Mouse (Mus musculus): ENCODE measurements around the gene Rnf214. TPM values are rescaled to one million over a fixed set of nuclear protein-coding genes. Genes with fewer than 3 reads are reported as not detected.

Rnf214 gene
- polyA plus RNA-seq, 1 experiment from 2014 or later = 52.6 TPM

DNA sequence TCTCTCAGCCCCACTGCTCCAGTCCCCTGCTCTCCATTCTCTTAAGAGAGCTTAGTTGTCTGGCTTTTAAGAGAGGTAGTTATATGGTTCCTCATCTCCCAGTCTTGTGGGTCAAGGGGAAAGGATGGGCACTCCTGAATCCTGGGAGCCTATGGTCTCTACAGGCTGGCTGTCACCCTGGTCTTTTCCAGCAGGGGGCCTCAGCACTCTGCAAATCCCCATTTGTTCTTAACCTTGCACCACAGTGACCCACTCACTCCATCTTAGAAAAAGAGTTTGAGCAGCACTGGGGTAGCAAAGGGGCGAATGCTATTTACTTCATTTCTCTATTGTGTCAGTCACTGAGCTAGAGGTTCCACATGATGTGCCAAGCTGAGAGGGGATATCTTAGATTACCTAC is 5.0 kb upstream of the Rnf214 start:
- TF ChIP-seq CTCF (IDR thresholded peaks at IDR 0.05; ENCODE audit: low read depth) = peak; percentile 73
- H3K27ac ChIP-seq (ENCODE audit: low read depth) = no peak overlapping the region
- peaks cover 65% of the 10 kb centered on the region for H3K36me3 ChIP-seq (ENCODE audit: insufficient read depth)
- no peaks in the 10 kb centered on the region for H3K27me3 ChIP-seq (ENCODE audit: insufficient read depth, low read length)
- H3K4me3 ChIP-seq (ENCODE audit: low read depth, low read length) = no peak overlapping the region
- no peak overlapping the region for H3K4me2 ChIP-seq
- DNase-seq = peak; percentile 70
- 49% methylated on average over 1 of the region's 1 CpGs for WGBS
- no peak for ATAC-seq (ENCODE audit: insufficient read depth)
- no peaks in the 10 kb centered on the region for H3K9me3 ChIP-seq (ENCODE audit: low read depth, low read length)
- no peak overlapping the region for H3K9ac ChIP-seq
- peaks cover 4% of the 10 kb centered on the region; the same call in 1 of the 2 replicates for H3K4me1 ChIP-seq (ENCODE audit: insufficient read depth)

DNA sequence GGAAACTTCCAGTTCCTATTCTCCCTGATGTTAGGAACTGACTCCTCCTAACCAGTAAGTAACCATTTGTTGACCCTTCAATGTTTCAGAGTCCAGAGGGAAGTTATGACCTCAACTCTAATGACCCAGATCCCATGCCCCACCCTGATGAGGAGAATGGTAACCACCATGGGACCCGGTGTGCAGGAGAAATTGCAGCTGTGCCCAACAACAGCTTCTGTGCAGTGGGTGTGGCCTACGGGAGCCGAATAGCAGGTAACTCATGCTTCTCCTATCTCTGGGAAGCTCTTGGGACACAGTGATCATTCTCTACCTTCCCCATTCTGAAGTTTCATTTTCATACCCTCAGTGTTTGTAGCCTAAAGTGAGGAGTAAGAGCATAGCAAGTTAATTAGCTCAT is 4.3 kb upstream of the Rnf214 start:
- DNase-seq (no peak), ATAC-seq (ENCODE audit: insufficient read depth) (no peak)
- Histone ChIP-seq H3K4me3 (ENCODE audit: low read depth, low read length) (no peak overlapping the region), H3K27me3 (ENCODE audit: insufficient read depth, low read length) (no peaks in the 10 kb centered on the region), H3K4me2 (no peak overlapping the region), H3K9ac (no peak overlapping the region), H3K27ac (ENCODE audit: low read depth) (no peak overlapping the region), H3K9me3 (ENCODE audit: low read depth, low read length) (no peaks in the 10 kb centered on the region), H3K36me3 (ENCODE audit: insufficient read depth) (peaks cover 62% of the 10 kb centered on the region), H3K4me1 (ENCODE audit: insufficient read depth) (peaks cover 4% of the 10 kb centered on the region; the same call in 1 of the 2 replicates)
- no peak for TF ChIP-seq CTCF (IDR thresholded peaks at IDR 0.05; ENCODE audit: low read depth)
- 80% methylated on average over 3 of the region's 3 CpGs for WGBS

DNA sequence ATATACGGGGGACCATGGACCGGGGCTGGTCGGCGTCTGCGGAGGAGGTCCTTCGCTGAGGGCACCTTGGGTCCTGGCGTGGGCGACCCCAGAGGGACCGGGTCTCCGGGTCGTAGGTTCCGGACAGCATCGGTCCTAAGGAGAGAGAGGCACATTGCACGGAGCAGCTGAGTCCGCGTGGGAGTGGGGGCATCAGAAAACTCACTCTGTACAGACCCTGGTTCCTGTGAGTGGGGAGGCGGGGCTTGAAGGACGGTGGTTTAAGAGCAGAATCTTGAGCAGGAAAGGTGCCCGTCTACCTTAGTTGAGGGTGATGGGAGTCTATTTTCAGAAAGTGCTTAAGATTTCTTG is 342 bp upstream of the Rnf214 start:
- Histone ChIP-seq H3K27me3 (ENCODE audit: insufficient read depth, low read length) (no peaks in the 10 kb centered on the region), H3K9me3 (ENCODE audit: low read depth, low read length) (no peaks in the 10 kb centered on the region), H3K4me2 (peak overlapping the region; percentile 86), H3K27ac (ENCODE audit: low read depth) (peak overlapping the region; percentile 95), H3K4me3 (ENCODE audit: low read depth, low read length) (peak overlapping the region; percentile 84), H3K9ac (peak overlapping the region; percentile 88), H3K36me3 (ENCODE audit: insufficient read depth) (peaks cover 43% of the 10 kb centered on the region), H3K4me1 (ENCODE audit: insufficient read depth) (peaks cover 8% of the 10 kb centered on the region)
- ATAC-seq (ENCODE audit: insufficient read depth) (peak; percentile 49), DNase-seq (peak; percentile 22)
- WGBS = 2% methylated on average over 19 of the region's 19 CpGs
- no peak for TF ChIP-seq CTCF (IDR thresholded peaks at IDR 0.05; ENCODE audit: low read depth)

DNA sequence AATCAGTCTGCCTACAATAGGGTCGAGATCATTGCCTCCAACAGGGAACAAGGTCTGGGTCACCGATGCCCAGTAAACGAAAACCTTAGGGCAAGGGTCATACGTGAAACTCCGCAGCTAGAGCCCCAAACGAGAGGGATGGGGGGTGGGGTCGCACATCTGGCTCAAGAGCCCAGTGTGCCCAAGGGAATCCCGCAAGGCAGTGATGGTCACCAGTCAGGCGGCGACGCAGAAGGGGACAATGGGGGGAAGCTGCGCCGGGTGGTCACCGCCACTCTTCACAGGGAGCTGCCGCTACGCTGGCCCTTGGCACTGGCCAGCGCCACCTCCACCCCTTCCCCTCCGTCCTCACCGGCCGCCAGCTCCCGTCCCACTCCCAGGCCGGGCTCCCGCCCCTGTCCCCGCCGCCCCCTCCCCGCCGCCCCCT is 887 bp downstream of the Rnf214 start:
- peaks cover 38% of the 10 kb centered on the region for H3K36me3 ChIP-seq (ENCODE audit: insufficient read depth)
- under 1% methylated on average over 24 of the region's 27 CpGs for WGBS
- H3K27ac ChIP-seq (ENCODE audit: low read depth) = peak overlapping the region; percentile 95
- H3K4me3 ChIP-seq (ENCODE audit: low read depth, low read length) = peak overlapping the region; percentile 84
- peak overlapping the region; percentile 86 for H3K4me2 ChIP-seq
- TF ChIP-seq CTCF (IDR thresholded peaks at IDR 0.05; ENCODE audit: low read depth) = no peak
- peaks cover 8% of the 10 kb centered on the region for H3K4me1 ChIP-seq (ENCODE audit: insufficient read depth)
- DNase-seq (peak; percentile 40), ATAC-seq (ENCODE audit: insufficient read depth) (peak; percentile 57)
- no peaks in the 10 kb centered on the region for H3K27me3 ChIP-seq (ENCODE audit: insufficient read depth, low read length)
- peak overlapping the region; percentile 88 for H3K9ac ChIP-seq
- H3K9me3 ChIP-seq (ENCODE audit: low read depth, low read length) = no peaks in the 10 kb centered on the region

DNA sequence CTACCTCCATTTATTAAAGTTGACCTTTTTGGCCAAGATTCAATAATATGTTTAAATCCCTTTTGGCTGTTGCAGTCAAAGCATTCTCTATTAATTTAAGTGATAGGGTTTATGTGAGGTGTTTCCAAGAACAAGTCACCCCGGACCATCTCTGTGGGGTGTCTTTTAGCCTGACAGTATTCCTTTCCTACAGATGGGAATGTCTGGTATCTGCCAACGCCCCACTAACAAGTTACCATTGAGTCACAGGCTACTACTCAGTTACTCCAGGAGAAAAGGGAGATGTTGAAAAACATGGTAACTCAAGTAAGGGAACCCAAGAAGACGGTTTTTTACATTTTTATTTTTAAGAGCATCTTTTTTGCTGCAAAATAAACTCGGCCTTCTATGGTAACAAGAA is 1.5 kb downstream of the Rnf214 start:
- Histone ChIP-seq H3K9ac (peak overlapping the region; percentile 88), H3K36me3 (ENCODE audit: insufficient read depth) (peaks cover 32% of the 10 kb centered on the region)
- no peak for DNase-seq

DNA sequence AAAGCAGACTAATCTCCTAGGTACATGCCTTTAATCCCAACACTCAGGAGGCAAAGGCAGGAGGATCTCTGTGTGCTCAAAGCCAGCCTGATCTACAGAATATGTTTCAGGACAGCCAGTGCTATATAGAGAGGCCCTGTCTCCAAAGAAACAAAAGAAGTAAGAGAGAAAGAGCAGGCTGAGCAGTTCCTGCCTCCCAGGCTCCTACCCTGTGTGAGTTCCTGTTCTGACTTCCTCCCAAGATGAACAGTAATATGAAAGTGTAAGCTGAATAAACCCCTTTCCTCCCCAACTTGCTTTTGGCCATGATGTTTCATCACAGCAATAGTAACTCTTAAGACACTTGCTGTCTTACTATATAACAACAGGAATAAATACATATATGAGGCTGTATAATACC is 13.0 kb downstream of the Rnf214 start:
- H3K4me2 ChIP-seq = no peak overlapping the region
- no peaks in the 10 kb centered on the region for H3K9me3 ChIP-seq (ENCODE audit: low read depth, low read length)
- no peak for TF ChIP-seq CTCF (IDR thresholded peaks at IDR 0.05; ENCODE audit: low read depth)
- no peaks in the 10 kb centered on the region for H3K4me1 ChIP-seq (ENCODE audit: insufficient read depth)
- no peak for ATAC-seq (ENCODE audit: insufficient read depth)
- H3K27ac ChIP-seq (ENCODE audit: low read depth) = no peak overlapping the region
- DNase-seq = no peak
- peaks cover 81% of the 10 kb centered on the region for H3K36me3 ChIP-seq (ENCODE audit: insufficient read depth)
- H3K9ac ChIP-seq = no peak overlapping the region
- H3K4me3 ChIP-seq (ENCODE audit: low read depth, low read length) = no peak overlapping the region
- H3K27me3 ChIP-seq (ENCODE audit: insufficient read depth, low read length) = no peaks in the 10 kb centered on the region

More for the DNA sequence above, 1.5 kb downstream of the Rnf214 start:
- no peak overlapping the region for H3K27ac ChIP-seq (ENCODE audit: low read depth)
- WGBS = 55% methylated on average over 4 of the region's 4 CpGs
- ATAC-seq (ENCODE audit: insufficient read depth) = no peak
- H3K4me1 ChIP-seq (ENCODE audit: insufficient read depth) = peaks cover 8% of the 10 kb centered on the region
- no peak for TF ChIP-seq CTCF (IDR thresholded peaks at IDR 0.05; ENCODE audit: low read depth)
- peak overlapping the region; percentile 86 for H3K4me2 ChIP-seq
- H3K4me3 ChIP-seq (ENCODE audit: low read depth, low read length) = peak overlapping the region; percentile 84
- H3K27me3 ChIP-seq (ENCODE audit: insufficient read depth, low read length) = no peaks in the 10 kb centered on the region
- no peaks in the 10 kb centered on the region for H3K9me3 ChIP-seq (ENCODE audit: low read depth, low read length)

DNA sequence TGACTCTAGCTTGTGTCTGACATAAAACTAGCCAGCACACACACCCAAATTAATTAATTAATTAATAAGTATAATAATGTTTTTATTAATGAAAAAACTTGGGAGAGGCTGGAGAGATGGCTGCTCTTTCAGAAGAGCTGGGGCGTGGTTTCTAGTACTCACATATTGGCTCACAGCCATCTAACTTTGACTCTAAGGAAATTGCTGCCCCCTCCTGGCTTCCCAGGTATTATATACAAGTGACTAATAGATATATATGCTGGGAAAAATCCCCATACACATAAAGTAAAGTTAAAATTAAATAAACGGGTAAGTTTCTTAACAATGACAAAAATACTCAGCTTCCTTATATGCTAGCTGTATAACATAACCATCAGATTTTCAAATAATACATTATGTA is 28.8 kb downstream of the Rnf214 start:
- peaks cover 60% of the 10 kb centered on the region for H3K36me3 ChIP-seq (ENCODE audit: insufficient read depth)
- H3K27me3 ChIP-seq (ENCODE audit: insufficient read depth, low read length) = no peaks in the 10 kb centered on the region
- H3K27ac ChIP-seq (ENCODE audit: low read depth) = no peak overlapping the region
- no peak overlapping the region for H3K9ac ChIP-seq
- no peak overlapping the region for H3K4me2 ChIP-seq
- H3K9me3 ChIP-seq (ENCODE audit: low read depth, low read length) = no peaks in the 10 kb centered on the region
- DNase-seq (peak; percentile 83), ATAC-seq (ENCODE audit: insufficient read depth) (no peak)
- H3K4me1 ChIP-seq (ENCODE audit: insufficient read depth) = no peaks in the 10 kb centered on the region
- peak; percentile 33; the same call in 1 of the 2 replicates for TF ChIP-seq CTCF (IDR thresholded peaks at IDR 0.05; ENCODE audit: low read depth)
- H3K4me3 ChIP-seq (ENCODE audit: low read depth, low read length) = no peak overlapping the region
- WGBS = 64% methylated on average over 2 of the region's 2 CpGs

DNA sequence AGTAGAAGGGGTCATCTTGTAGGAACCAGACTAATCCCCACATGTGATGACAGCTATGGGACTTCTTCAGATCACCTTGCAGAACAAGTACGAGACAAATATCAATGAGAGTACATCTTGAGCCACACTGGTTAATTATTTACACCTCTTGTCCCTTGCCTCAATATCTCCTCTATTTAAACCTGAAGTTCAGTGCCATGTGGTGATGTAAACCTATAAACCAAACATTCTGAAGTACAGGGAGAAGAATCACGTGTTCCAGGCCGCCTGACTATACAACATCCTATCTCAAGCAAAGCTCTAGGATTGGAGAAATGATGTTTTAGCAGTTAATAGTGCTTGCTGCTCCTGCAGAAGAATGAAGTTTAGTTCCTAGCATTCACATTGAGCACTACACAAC is 36.4 kb downstream of the Rnf214 start:
- Histone ChIP-seq H3K27me3 (ENCODE audit: insufficient read depth, low read length) (no peaks in the 10 kb centered on the region), H3K9me3 (ENCODE audit: low read depth, low read length) (no peaks in the 10 kb centered on the region), H3K4me1 (ENCODE audit: insufficient read depth) (no peaks in the 10 kb centered on the region), H3K36me3 (ENCODE audit: insufficient read depth) (peaks cover 85% of the 10 kb centered on the region), H3K4me3 (ENCODE audit: low read depth, low read length) (no peak overlapping the region), H3K9ac (no peak overlapping the region), H3K27ac (ENCODE audit: low read depth) (no peak overlapping the region), H3K4me2 (no peak overlapping the region)
- no peak for TF ChIP-seq CTCF (IDR thresholded peaks at IDR 0.05; ENCODE audit: low read depth)
- 68% methylated on average over 3 of the region's 3 CpGs for WGBS
- no peak for DNase-seq
- ATAC-seq (ENCODE audit: insufficient read depth) = no peak

All from lung, embryonic 14.5 days (tissue).